In genomic region chr17:21770336-21770735, GRCm38 (mm10) we compare ENCODE assay signal across 16 mouse cellular contexts.
"Had no signal": no experiment of that assay in that cellular context is flagged by ENCODE, and none has a peak within 500 bp of the region (broad histone marks: within the 10 kb centered on the region; RNA-seq: fewer than 3 reads in every experiment).

No protein-coding gene starts in this region.

- H3K9me3 ChIP-seq: neural tube, embryonic 13.5 days; neural tube, embryonic 15.5 days; stomach, embryonic 15.5 days had no signal

- H3K4me2 ChIP-seq: neural tube, embryonic 13.5 days; neural tube, embryonic 15.5 days; stomach, embryonic 15.5 days had no signal

- H3K27me3 ChIP-seq: neural tube, embryonic 13.5 days; neural tube, embryonic 15.5 days; stomach, embryonic 15.5 days had no signal

- H3K4me1 ChIP-seq: neural tube, embryonic 13.5 days; neural tube, embryonic 15.5 days; stomach, embryonic 15.5 days had no signal

- H3K27ac ChIP-seq: neural tube, embryonic 13.5 days; neural tube, embryonic 15.5 days; stomach, embryonic 15.5 days; stomach, postnatal 0 days had no signal

- DNase-seq: retina, postnatal 1 day; right cerebral cortex, adult 18-20 months; right cerebral cortex, postnatal 14 days; right cerebral cortex, postnatal 25 days; right cerebral cortex, postnatal 4 days; spleen, adult 18-20 months; thymus, adult 18-20 months; thymus, adult 2 months; thymus, postnatal 14 days; thymus, postnatal 25 days; thymus, postnatal 36 days; thymus, postnatal 4 days had no signal

- H3K9ac ChIP-seq: neural tube, embryonic 13.5 days; neural tube, embryonic 15.5 days; stomach, embryonic 15.5 days had no signal

- H3K36me3 ChIP-seq: neural tube, embryonic 13.5 days; neural tube, embryonic 15.5 days; stomach, embryonic 15.5 days had no signal

- H3K4me3 ChIP-seq: neural tube, embryonic 13.5 days; neural tube, embryonic 15.5 days; stomach, embryonic 15.5 days had no signal
